ENCODE assay signal across 18 mouse cellular contexts in genomic region chr2:164962183-164962580, GRCm38 (mm10). TPM values are rescaled to one million over a fixed set of nuclear protein-coding genes. Genes with fewer than 3 reads are reported as not detected.
DNase-seq lines count a peak whose midpoint lies in the region; ATAC-seq lines count a peak whose summit lies in the region.
"Had no signal": no experiment of that assay in that cellular context is flagged by ENCODE, and none has a peak within 500 bp of the region (broad histone marks: within the 10 kb centered on the region; RNA-seq: fewer than 3 reads in every experiment).

No protein-coding gene starts in this region.

- H3K4me3 ChIP-seq in hindbrain, embryonic 14.5 days (replicated peaks; ENCODE audit: low read length): 0 out of 2 replicates have a peak overlapping the region, but pooled peaks have one; percentile 55
- no peak overlapping the region for H3K4me3 ChIP-seq in hindbrain, embryonic 11.5 days (ENCODE audit: low read depth, low read length)
- 0 out of 2 replicates have a peak overlapping the region, but pooled peaks have one; percentile 53 for H3K4me3 ChIP-seq in midbrain, embryonic 14.5 days (replicated peaks; ENCODE audit: low read depth, low read length)
- no peak overlapping the region for H3K4me3 ChIP-seq in midbrain, embryonic 10.5 days
- peak overlapping the region; percentile 58; the same call in 1 of the 2 replicates for H3K4me3 ChIP-seq in midbrain, embryonic 16.5 days (ENCODE audit: low read depth, low read length)
- H3K4me3 ChIP-seq: heart, embryonic 10.5 days; limb, embryonic 13.5 days had no signal

- peak; percentile 56 for DNase-seq in cerebellum, adult 9-10 months
- DNase-seq in cerebellum, adult 8-10 months: no peak
- no peak for DNase-seq in hindbrain, embryonic 14.5 days (ENCODE audit: low spot score)
- DNase-seq in hindbrain, embryonic 11.5 days (ENCODE audit: low spot score): no peak
- no peak for DNase-seq in midbrain, embryonic 14.5 days
- no peak for DNase-seq in midbrain, embryonic 10.5 days (ENCODE audit: low spot score)
- DNase-seq in thymus, postnatal 36 days: no peak
- DNase-seq: gastrocnemius, postnatal 25 days; heart, adult 11 months had no signal

- H3K27me3 ChIP-seq in hindbrain, embryonic 14.5 days (ENCODE audit: control insufficient read depth, insufficient read depth, low read length): peaks cover 10% of the 10 kb centered on the region
- H3K27me3 ChIP-seq in hindbrain, embryonic 11.5 days (ENCODE audit: control insufficient read depth, insufficient read depth, low read length): peaks cover 10% of the 10 kb centered on the region
- H3K27me3 ChIP-seq in midbrain, embryonic 14.5 days (ENCODE audit: control insufficient read depth, insufficient read depth, low read length): peaks cover 3% of the 10 kb centered on the region; the same call in 1 of the 2 replicates
- peaks cover 48% of the 10 kb centered on the region for H3K27me3 ChIP-seq in midbrain, embryonic 10.5 days (ENCODE audit: low read depth, poor library complexity, severe bottlenecking)
- 0 out of 2 replicates have a peak, but pooled peaks cover 3% of the 10 kb centered on the region for H3K27me3 ChIP-seq in midbrain, embryonic 16.5 days (ENCODE audit: control insufficient read depth, insufficient read depth, low read depth, low read length)

- H3K9me3 ChIP-seq in hindbrain, embryonic 14.5 days (ENCODE audit: control insufficient read depth, low read length): no peaks in the 10 kb centered on the region
- H3K9me3 ChIP-seq in hindbrain, embryonic 11.5 days (ENCODE audit: control insufficient read depth, low read length): no peaks in the 10 kb centered on the region
- no peaks in the 10 kb centered on the region for H3K9me3 ChIP-seq in midbrain, embryonic 14.5 days (ENCODE audit: control insufficient read depth, low read length)
- H3K9me3 ChIP-seq in midbrain, embryonic 10.5 days (replicated peaks): no peaks in the 10 kb centered on the region
- no peaks in the 10 kb centered on the region for H3K9me3 ChIP-seq in midbrain, embryonic 16.5 days (replicated peaks; ENCODE audit: control insufficient read depth, low read length, poor library complexity, severe bottlenecking)
- H3K9me3 ChIP-seq: embryonic facial prominence, embryonic 12.5 days; G1E; heart, embryonic 10.5 days; heart, embryonic 15.5 days; limb, embryonic 13.5 days; lung, embryonic 15.5 days had no signal

- H3K27ac ChIP-seq in hindbrain, embryonic 14.5 days: 0 out of 2 replicates have a peak overlapping the region, but pooled peaks have one; percentile 14
- H3K27ac ChIP-seq in hindbrain, embryonic 11.5 days (ENCODE audit: low read depth, low read length): no peak overlapping the region
- peak overlapping the region; percentile 58; the same call in 1 of the 2 replicates for H3K27ac ChIP-seq in midbrain, embryonic 14.5 days (replicated peaks; ENCODE audit: low read depth, low read length)
- no peak overlapping the region for H3K27ac ChIP-seq in midbrain, embryonic 10.5 days (replicated peaks)
- H3K27ac ChIP-seq in midbrain, embryonic 16.5 days (ENCODE audit: low read length): no peak overlapping the region
- H3K27ac ChIP-seq: embryonic facial prominence, embryonic 12.5 days; heart, embryonic 10.5 days; heart, embryonic 15.5 days; limb, embryonic 13.5 days; lung, embryonic 15.5 days; stomach, postnatal 0 days had no signal

- H3K36me3 ChIP-seq in hindbrain, embryonic 14.5 days (replicated peaks; ENCODE audit: control insufficient read depth, insufficient read depth): no peaks in the 10 kb centered on the region
- H3K36me3 ChIP-seq in hindbrain, embryonic 11.5 days (ENCODE audit: control insufficient read depth, insufficient read depth, low read length): no peaks in the 10 kb centered on the region
- no peaks in the 10 kb centered on the region for H3K36me3 ChIP-seq in midbrain, embryonic 14.5 days (ENCODE audit: control insufficient read depth, insufficient read depth, low read length)
- no peaks in the 10 kb centered on the region for H3K36me3 ChIP-seq in midbrain, embryonic 10.5 days
- H3K36me3 ChIP-seq in midbrain, embryonic 16.5 days (ENCODE audit: control insufficient read depth, insufficient read depth, low read length): no peaks in the 10 kb centered on the region
- H3K36me3 ChIP-seq: embryonic facial prominence, embryonic 12.5 days; G1E; heart, embryonic 10.5 days; heart, embryonic 15.5 days; limb, embryonic 13.5 days; lung, embryonic 15.5 days had no signal

- H3K4me2 ChIP-seq in hindbrain, embryonic 14.5 days (replicated peaks): no peak overlapping the region
- no peak overlapping the region for H3K4me2 ChIP-seq in hindbrain, embryonic 11.5 days (replicated peaks; ENCODE audit: low read depth, low read length)
- peak overlapping the region; percentile 60 for H3K4me2 ChIP-seq in midbrain, embryonic 14.5 days (ENCODE audit: low read length)
- peak overlapping the region; percentile 55 for H3K4me2 ChIP-seq in midbrain, embryonic 16.5 days (ENCODE audit: low read length)
- H3K4me2 ChIP-seq: limb, embryonic 13.5 days had no signal

- no peak for ATAC-seq in hindbrain, embryonic 14.5 days (ENCODE audit: low FRiP score)
- no peak for ATAC-seq in hindbrain, embryonic 11.5 days (ENCODE audit: low FRiP score)
- ATAC-seq in midbrain, embryonic 14.5 days (ENCODE audit: low FRiP score, low TSS enrichment): no peak
- ATAC-seq in midbrain, embryonic 16.5 days: no peak
- ATAC-seq: Patski had no signal

- WGBS in hindbrain, embryonic 14.5 days: 50% methylated on average over 7 of the region's 7 CpGs
- WGBS in hindbrain, embryonic 11.5 days: 51% methylated on average over 7 of the region's 7 CpGs
- 49% methylated on average over 7 of the region's 7 CpGs for WGBS in midbrain, embryonic 14.5 days
- 55% methylated on average over 7 of the region's 7 CpGs for WGBS in midbrain, embryonic 10.5 days
- WGBS in midbrain, embryonic 16.5 days: 46% methylated on average over 7 of the region's 7 CpGs

- H3K4me1 ChIP-seq in hindbrain, embryonic 14.5 days (replicated peaks; ENCODE audit: control insufficient read depth, insufficient read depth, low read length): peaks cover 42% of the 10 kb centered on the region
- peaks cover 9% of the 10 kb centered on the region for H3K4me1 ChIP-seq in hindbrain, embryonic 11.5 days (replicated peaks; ENCODE audit: control insufficient read depth, insufficient read depth, low read length)
- H3K4me1 ChIP-seq in midbrain, embryonic 14.5 days (ENCODE audit: control insufficient read depth, insufficient read depth, low read length): peaks cover 43% of the 10 kb centered on the region
- peaks cover 50% of the 10 kb centered on the region for H3K4me1 ChIP-seq in midbrain, embryonic 10.5 days
- peaks cover 50% of the 10 kb centered on the region for H3K4me1 ChIP-seq in midbrain, embryonic 16.5 days (ENCODE audit: control insufficient read depth, insufficient read depth, low read length)

- no peak overlapping the region for H3K9ac ChIP-seq in hindbrain, embryonic 14.5 days
- H3K9ac ChIP-seq in hindbrain, embryonic 11.5 days (ENCODE audit: low read depth, low read length): no peak overlapping the region
- H3K9ac ChIP-seq in midbrain, embryonic 14.5 days (replicated peaks; ENCODE audit: low read length): peak overlapping the region; percentile 12; the same call in 1 of the 2 replicates
- no peak overlapping the region for H3K9ac ChIP-seq in midbrain, embryonic 16.5 days (ENCODE audit: low read depth, low read length)
- H3K9ac ChIP-seq: embryonic facial prominence, embryonic 12.5 days; heart, embryonic 15.5 days; limb, embryonic 13.5 days; lung, embryonic 15.5 days had no signal

RNA-seq across cellular contexts. Expression of gene Slc12a5, which starts 1.6 kb away (rescaled TPM):
- 62.1 and 73.6 TPM in 2 replicates for polyA plus RNA-seq in hindbrain, embryonic 14.5 days (2014; fragmentation: Nextera tagmentation; extraction: Ambion mirVana)
- polyA plus RNA-seq in hindbrain, embryonic 11.5 days (2014; fragmentation: Nextera tagmentation; extraction: Ambion mirVana): 7.4 and 7.5 TPM in 2 replicates
- 53.8 and 63.0 TPM in 2 replicates for polyA plus RNA-seq in midbrain, embryonic 14.5 days (2014; fragmentation: Nextera tagmentation; extraction: Ambion mirVana)
- 0.99 and 2.1 TPM in 2 replicates for polyA plus RNA-seq in midbrain, embryonic 10.5 days (2016; fragmentation: Nextera tagmentation; extraction: Ambion mirVana)
- 52.8 and 57.7 TPM in 2 replicates for polyA plus RNA-seq in midbrain, embryonic 16.5 days (2015; fragmentation: Nextera tagmentation; extraction: Ambion mirVana)

RNA-seq across cellular contexts. Expression of gene Mmp9, which starts 21.6 kb away (rescaled TPM):
- 28.8 and 33.2 TPM in 2 replicates for polyA plus RNA-seq in hindbrain, embryonic 14.5 days (2014; fragmentation: Nextera tagmentation; extraction: Ambion mirVana)
- polyA plus RNA-seq in hindbrain, embryonic 11.5 days (2014; fragmentation: Nextera tagmentation; extraction: Ambion mirVana): 1.3 TPM in 2 replicates
- 29.7 and 29.9 TPM in 2 replicates for polyA plus RNA-seq in midbrain, embryonic 14.5 days (2014; fragmentation: Nextera tagmentation; extraction: Ambion mirVana)
- polyA plus RNA-seq in midbrain, embryonic 10.5 days (2016; fragmentation: Nextera tagmentation; extraction: Ambion mirVana): 0.39 and 0.97 TPM in 2 replicates
- polyA plus RNA-seq in midbrain, embryonic 16.5 days (2015; fragmentation: Nextera tagmentation; extraction: Ambion mirVana): 26.7 and 28.0 TPM in 2 replicates

RNA-seq across cellular contexts. Expression of gene Zfp335, which starts 50.6 kb away (rescaled TPM):
- 14.6 and 15.4 TPM in 2 replicates for polyA plus RNA-seq in hindbrain, embryonic 14.5 days (2014; fragmentation: Nextera tagmentation; extraction: Ambion mirVana)
- 8.6 and 8.8 TPM in 2 replicates for polyA plus RNA-seq in hindbrain, embryonic 11.5 days (2014; fragmentation: Nextera tagmentation; extraction: Ambion mirVana)
- polyA plus RNA-seq in midbrain, embryonic 14.5 days (2014; fragmentation: Nextera tagmentation; extraction: Ambion mirVana): 13.9 and 15.5 TPM in 2 replicates
- polyA plus RNA-seq in midbrain, embryonic 10.5 days (2016; fragmentation: Nextera tagmentation; extraction: Ambion mirVana): 14.1 and 17.1 TPM in 2 replicates
- polyA plus RNA-seq in midbrain, embryonic 16.5 days (2015; fragmentation: Nextera tagmentation; extraction: Ambion mirVana): 16.2 and 16.9 TPM in 2 replicates

Comparison
In these comparisons a context has a peak if more than half of its experiments do, and no peak if none do; other contexts are left out.
1. H3K27ac ChIP-seq: peak in hindbrain, embryonic 14.5 days (single experiment) and midbrain, embryonic 14.5 days (single experiment); none in hindbrain, embryonic 11.5 days (single experiment), midbrain, embryonic 10.5 days (single experiment) and midbrain, embryonic 16.5 days (single experiment).
2. H3K4me3 ChIP-seq: peak in hindbrain, embryonic 14.5 days (single experiment), midbrain, embryonic 14.5 days (single experiment) and midbrain, embryonic 16.5 days (single experiment); none in hindbrain, embryonic 11.5 days (single experiment) and midbrain, embryonic 10.5 days (single experiment).
3. RNA of gene Mmp9, which starts 21.6 kb away (polyA plus RNA-seq): 28.8 to 33.2 TPM in hindbrain, embryonic 14.5 days, 29.7 to 29.9 TPM in midbrain, embryonic 14.5 days and 26.7 to 28.0 TPM in midbrain, embryonic 16.5 days; 1.3 TPM in hindbrain, embryonic 11.5 days and 0.39 to 0.97 TPM in midbrain, embryonic 10.5 days; every median in the first group is over 10 times any median in the second.
4. H3K4me2 ChIP-seq: peak in midbrain, embryonic 14.5 days (single experiment) and midbrain, embryonic 16.5 days (single experiment); none in hindbrain, embryonic 14.5 days (single experiment) and hindbrain, embryonic 11.5 days (single experiment).